Mouse (Mus musculus) CH12F3 (cell line): ENCODE measurements around the gene Gm9837.
"Not testable (repeated sequence)": the region's sequence is repeated elsewhere in the genome, so short reads cannot be mapped to it uniquely, and the experiment has no call there.

ENCODE experiments used
- in situ Hi-C: fragments of 300-500 bp; cut with MboI; formaldehyde crosslinking; loops from 2 replicates; pipeline ENCODE4 v1.14.3; 2020; ENCODE audit warnings: low sequenced_read_pairs

The Gm9837 gene

GRCm38 (mm10) chr11:53427993-53428715 lies 42.1 kb downstream of the Gm9837 start:
- in situ Hi-C loops, result no loop called here

GRCm38 (mm10) chr11:53426914-53427313 lies 43.4 kb downstream of the Gm9837 start:
- in situ Hi-C loops, result not testable (repeated sequence)

DNA sequence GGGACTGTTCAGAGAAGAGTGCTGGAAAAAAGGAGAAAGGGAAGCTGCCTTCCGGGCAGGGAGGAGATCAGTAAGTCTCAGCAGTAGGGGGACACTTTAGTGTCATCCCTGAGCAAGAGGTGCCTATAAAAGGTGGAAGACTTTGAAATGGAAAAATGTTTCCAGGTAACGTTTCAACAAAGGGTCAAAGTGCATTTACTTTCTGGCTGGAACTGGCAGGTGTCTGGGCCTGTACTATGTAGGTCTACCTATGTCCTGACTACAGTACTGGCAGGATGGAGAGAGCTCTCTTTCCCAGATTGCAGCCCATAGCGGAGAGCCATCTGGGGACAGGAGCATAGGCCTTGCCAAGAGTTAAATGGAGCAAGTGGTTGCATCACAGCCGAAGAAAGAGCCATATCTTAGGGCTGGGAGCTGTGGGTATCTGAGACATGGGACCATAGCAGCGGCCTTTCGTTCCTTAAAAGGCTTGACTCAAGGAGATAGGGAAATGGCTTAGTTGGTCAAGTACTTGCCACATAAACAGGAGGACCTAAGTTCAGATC lies 44.5 kb downstream of the Gm9837 start:
- in situ Hi-C loops, result no loop called here

GRCm38 (mm10) chr11:53425251-53425650 lies 45.0 kb downstream of the Gm9837 start:
- in situ Hi-C loops, result no loop called here

GRCm38 (mm10) chr11:53424826-53425225 lies 45.5 kb downstream of the Gm9837 start:
- in situ Hi-C loops, result no loop called here

- in situ Hi-C loops, result no loop called here
Observed at GRCm38 (mm10) chr11:53423036-53423435, 47.2 kb downstream of the Gm9837 start, which contains the start of gene Leap2. TSS of gene Leap2 (minus strand) at chr11:53423170.
